Mouse (Mus musculus) heart, embryonic 16.5 days (tissue): Measurements from ENCODE around the gene Zfp68. TPM values are rescaled to one million over a fixed set of nuclear protein-coding genes. Genes with fewer than 3 reads are reported as not detected.
A peak's percentile ranks its signal among the peaks of the same experiment; 100 is the strongest.

Source experiments
- ATAC-seq: fragments of 200-750 bp; cut with Nextera tagmentation; replicated peaks from 2 replicates; pipeline ENCODE4 v1.8.0; 2017; ENCODE audit warnings: moderate number of reproducible peaks; ENCODE audit not compliant: insufficient read depth, low FRiP score; ENCODE audit errors: extremely low read depth
- H3K27ac ChIP-seq: fragments of 300-500 bp; sonication (generic); 2 replicates; pipeline ENCODE4 v1.5.1; 2014; ENCODE audit warnings: mild to moderate bottlenecking, low read length, control low read depth, moderate library complexity
- H3K27me3 ChIP-seq: fragments of 300-500 bp; sonication (generic); 2 replicates; pipeline ENCODE4 v1.6.1; 2014; ENCODE audit warnings: low read length, mixed read lengths; ENCODE audit not compliant: control insufficient read depth, insufficient read depth
- H3K36me3 ChIP-seq: fragments of 300-500 bp; sonication (generic); 2 replicates; pipeline ENCODE4 v1.6.1; 2014; ENCODE audit not compliant: control insufficient read depth, insufficient read depth
- H3K4me1 ChIP-seq: fragments of 300-500 bp; sonication (generic); 2 replicates; pipeline ENCODE4 v1.6.1; 2014; ENCODE audit warnings: low read length, mixed read lengths; ENCODE audit not compliant: control insufficient read depth, insufficient read depth
- H3K4me2 ChIP-seq: fragments of 300-500 bp; sonication (generic); 2 replicates; pipeline ENCODE4 v1.6.1; 2014; ENCODE audit warnings: low read depth, mild to moderate bottlenecking, control low read depth, low read length
- H3K4me3 ChIP-seq: fragments of 300-500 bp; sonication (generic); 2 replicates; pipeline ENCODE4 v1.5.1; 2014; ENCODE audit warnings: mild to moderate bottlenecking, control low read depth, low read length
- H3K9ac ChIP-seq: fragments of 300-500 bp; sonication (generic); 2 replicates; pipeline ENCODE4 v1.6.1; 2014; ENCODE audit warnings: low read length, control low read depth
- H3K9me3 ChIP-seq: fragments of 300-500 bp; sonication (generic); replicated peaks from 2 replicates; pipeline ENCODE4 v1.6.1; 2016; ENCODE audit warnings: low read length; ENCODE audit not compliant: control insufficient read depth
- WGBS: fragments of 180-500 bp; shearing (Covaris S2); extraction: QIAGEN DNeasy Blood & Tissue Kit; methylation state at CpG from one replicate; pipeline ENCODE4 v1.1.7; 2014; 5-methylcytosine and 5-hydroxymethylcytosine counted together
- polyA plus RNA-seq: library from polyadenylated mRNA; unstranded; fragments of >200 nt; fragmentation: Nextera tagmentation; extraction: Ambion mirVana; gene quantifications from 2 replicates; pipeline ENCODE4 v1.2.1, GENCODE M21; 2015

The Zfp68 gene
- polyA plus RNA-seq = 45.9 and 47.2 TPM in 2 replicates

- peak within 1 kb of the TSS; percentile 94 for H3K4me3 ChIP-seq
- H3K4me2 ChIP-seq = peak within 1 kb of the TSS; percentile 65
- ATAC-seq = peak; percentile 95
- H3K36me3 ChIP-seq = peaks cover 39% of the 10 kb centered on the region
- H3K4me1 ChIP-seq = peaks cover 15% of the 10 kb centered on the region
- H3K9ac ChIP-seq = peak within 1 kb of the TSS; percentile 99
- WGBS = under 1% methylated on average over 43 of the region's 43 CpGs
- H3K9me3 ChIP-seq = peaks cover 22% of the 10 kb centered on the region
- no peaks in the 10 kb centered on the region for H3K27me3 ChIP-seq
- peak within 1 kb of the TSS; percentile 99 for H3K27ac ChIP-seq
These were observed at the start of gene Zfp68 for GRCm38 (mm10) chr5:138619211-138620128. Gene Zfp68, minus strand, starts transcription at chr5:138619761.

- no peaks in the 10 kb centered on the region for H3K9me3 ChIP-seq
- H3K4me3 ChIP-seq = no peak overlapping the region
- H3K4me1 ChIP-seq = no peaks in the 10 kb centered on the region
- 15% methylated on average over 5 of the region's 5 CpGs for WGBS
- no peak for ATAC-seq
- H3K27ac ChIP-seq = no peak overlapping the region
- H3K27me3 ChIP-seq = no peaks in the 10 kb centered on the region
- H3K36me3 ChIP-seq = no peaks in the 10 kb centered on the region
- no peak overlapping the region for H3K9ac ChIP-seq
- no peak overlapping the region for H3K4me2 ChIP-seq
These were observed 39.4 kb upstream of the Zfp68 start for GRCm38 (mm10) chr5:138658922-138659321.

- Histone ChIP-seq H3K9ac (no peak overlapping the region), H3K4me2 (no peak overlapping the region), H3K27me3 (no peaks in the 10 kb centered on the region), H3K27ac (no peak overlapping the region), H3K4me3 (no peak overlapping the region), H3K36me3 (no peaks in the 10 kb centered on the region), H3K9me3 (no peaks in the 10 kb centered on the region), H3K4me1 (no peaks in the 10 kb centered on the region)
- ATAC-seq = 0 out of 2 replicates have a peak, but pooled peaks have one; percentile 14
- WGBS = 34% methylated on average over 6 of the region's 6 CpGs
These were observed 38.3 kb upstream of the Zfp68 start for GRCm38 (mm10) chr5:138657854-138658253.

- no peak overlapping the region for H3K4me2 ChIP-seq
- no peaks in the 10 kb centered on the region for H3K9me3 ChIP-seq
- H3K27ac ChIP-seq = no peak overlapping the region
- no peaks in the 10 kb centered on the region for H3K36me3 ChIP-seq
- 83% methylated on average over 3 of the region's 3 CpGs for WGBS
- H3K9ac ChIP-seq = no peak overlapping the region
- no peak for ATAC-seq
- no peaks in the 10 kb centered on the region for H3K4me1 ChIP-seq
- no peak overlapping the region for H3K4me3 ChIP-seq
- no peaks in the 10 kb centered on the region for H3K27me3 ChIP-seq
These were observed 37.8 kb upstream of the Zfp68 start for GRCm38 (mm10) chr5:138657407-138657806.

- Histone ChIP-seq H3K4me3 (no peak overlapping the region), H3K4me1 (no peaks in the 10 kb centered on the region), H3K27ac (no peak overlapping the region), H3K9me3 (no peaks in the 10 kb centered on the region), H3K27me3 (no peaks in the 10 kb centered on the region), H3K36me3 (no peaks in the 10 kb centered on the region), H3K9ac (no peak overlapping the region), H3K4me2 (no peak overlapping the region)
- peak; percentile 55; the same call in 1 of the 2 replicates for ATAC-seq
- WGBS = 7% methylated on average over 2 of the region's 2 CpGs
These were observed 37.1 kb upstream of the Zfp68 start for GRCm38 (mm10) chr5:138656477-138657156.

GRCm38 (mm10) chr5:138652911-138653310 lies 33.4 kb upstream of the Zfp68 start:
- H3K27ac ChIP-seq = no peak overlapping the region
- no peaks in the 10 kb centered on the region for H3K4me1 ChIP-seq
- 94% methylated on average over 1 of the region's 1 CpGs for WGBS
- no peak overlapping the region for H3K9ac ChIP-seq
- ATAC-seq = no peak
- no peak overlapping the region for H3K4me2 ChIP-seq
- H3K36me3 ChIP-seq = peaks cover 7% of the 10 kb centered on the region; the same call in 1 of the 2 replicates
- no peak overlapping the region for H3K4me3 ChIP-seq
- H3K27me3 ChIP-seq = no peaks in the 10 kb centered on the region
- H3K9me3 ChIP-seq = no peaks in the 10 kb centered on the region

GRCm38 (mm10) chr5:138641761-138642160 lies 22.2 kb upstream of the Zfp68 start:
- 90% methylated on average over 3 of the region's 3 CpGs for WGBS
- peaks cover 39% of the 10 kb centered on the region for H3K36me3 ChIP-seq

GRCm38 (mm10) chr5:138641081-138641480 lies 21.5 kb upstream of the Zfp68 start:
- 88% methylated on average over 3 of the region's 3 CpGs for WGBS
- H3K4me3 ChIP-seq = no peak overlapping the region
- H3K4me2 ChIP-seq = no peak overlapping the region
- no peaks in the 10 kb centered on the region for H3K27me3 ChIP-seq
- no peaks in the 10 kb centered on the region for H3K4me1 ChIP-seq
- H3K36me3 ChIP-seq = peaks cover 37% of the 10 kb centered on the region
- H3K9me3 ChIP-seq = no peaks in the 10 kb centered on the region
- no peak overlapping the region for H3K27ac ChIP-seq
- H3K9ac ChIP-seq = no peak overlapping the region
- ATAC-seq = no peak

More at GRCm38 (mm10) chr5:138641761-138642160, 22.2 kb upstream of the Zfp68 start:
- Histone ChIP-seq H3K9ac (no peak overlapping the region), H3K4me2 (no peak overlapping the region), H3K27me3 (no peaks in the 10 kb centered on the region), H3K4me3 (no peak overlapping the region), H3K27ac (no peak overlapping the region), H3K9me3 (no peaks in the 10 kb centered on the region), H3K4me1 (no peaks in the 10 kb centered on the region)
- ATAC-seq = no peak

GRCm38 (mm10) chr5:138636486-138636885 lies 16.9 kb upstream of the Zfp68 start:
- no peak for ATAC-seq
- Histone ChIP-seq H3K4me1 (no peaks in the 10 kb centered on the region), H3K27ac (no peak overlapping the region), H3K27me3 (no peaks in the 10 kb centered on the region), H3K4me3 (no peak overlapping the region), H3K36me3 (peaks cover 26% of the 10 kb centered on the region), H3K9me3 (no peaks in the 10 kb centered on the region), H3K9ac (no peak overlapping the region), H3K4me2 (no peak overlapping the region)
- WGBS = 84% methylated on average over 2 of the region's 2 CpGs
